Mouse (Mus musculus) embryonic facial prominence, embryonic 14.5 days (tissue): ENCODE data around the gene Got1. TPM values are rescaled to one million over a fixed set of nuclear protein-coding genes. Genes with fewer than 3 reads are reported as not detected.
A peak's percentile ranks its signal among the peaks of the same experiment; 100 is the strongest.

Experiments used
- ATAC-seq: fragments of 200-750 bp; cut with Nextera tagmentation; 2 replicates; pipeline ENCODE4 v1.8.0; 2017; ENCODE audit warnings: low read depth, moderate number of reproducible peaks, moderate TSS enrichment
- DNase-seq: peaks from one replicate; pipeline ENCODE4 v3.0.0-alpha.2; 2015; ENCODE audit warnings: low spot score
- H3K27ac ChIP-seq: fragments of 300-500 bp; sonication (generic); replicated peaks from 2 replicates; pipeline ENCODE4 v1.5.1; 2014; ENCODE audit warnings: low read depth, mild to moderate bottlenecking, low read length, moderate library complexity
- H3K27me3 ChIP-seq: fragments of 300-500 bp; sonication (generic); replicated peaks from 2 replicates; pipeline ENCODE4 v1.6.1; 2014; ENCODE audit warnings: low read length; ENCODE audit not compliant: control insufficient read depth, insufficient read depth
- H3K36me3 ChIP-seq: fragments of 300-500 bp; sonication (generic); 2 replicates; pipeline ENCODE4 v1.6.1; 2014; ENCODE audit warnings: low read length, mixed read lengths; ENCODE audit not compliant: control insufficient read depth, insufficient read depth
- H3K4me1 ChIP-seq: fragments of 300-500 bp; sonication (generic); 2 replicates; pipeline ENCODE4 v1.6.1; 2014; ENCODE audit warnings: antibody characterized with exemption, low read length; ENCODE audit not compliant: control insufficient read depth, insufficient read depth
- H3K4me2 ChIP-seq: fragments of 300-500 bp; sonication (generic); 2 replicates; pipeline ENCODE4 v1.6.1; 2014; ENCODE audit warnings: low read depth, mild to moderate bottlenecking, low read length, moderate library complexity, mixed read lengths
- H3K4me3 ChIP-seq: fragments of 300-500 bp; sonication (generic); 2 replicates; pipeline ENCODE4 v1.5.1; 2014; ENCODE audit warnings: low read depth, mild to moderate bottlenecking, low read length
- H3K9ac ChIP-seq: fragments of 300-500 bp; sonication (generic); 2 replicates; pipeline ENCODE4 v1.6.1; 2014; ENCODE audit warnings: low read depth, mild to moderate bottlenecking, low read length, moderate library complexity, mixed read lengths
- H3K9me3 ChIP-seq: fragments of 300-500 bp; sonication (generic); 2 replicates; pipeline ENCODE4 v1.6.1; 2016; ENCODE audit warnings: low read length; ENCODE audit not compliant: control insufficient read depth
- WGBS: fragments of 180-500 bp; shearing (Covaris S2); extraction: QIAGEN DNeasy Blood & Tissue Kit; methylation state at CpG from one replicate; pipeline ENCODE4 v1.1.7; 2014; 5-methylcytosine and 5-hydroxymethylcytosine counted together
- polyA plus RNA-seq: library from polyadenylated mRNA; unstranded; fragments of >200 nt; fragmentation: Nextera tagmentation; extraction: Ambion mirVana; gene quantifications from 2 replicates; pipeline ENCODE4 v1.2.1, GENCODE M21; 2014

Gene Got1
- polyA plus RNA-seq, 1 experiment from 2014 or later, result 33.1 TPM

- Histone ChIP-seq H3K4me3 (no peak overlapping the region), H3K27me3 (peaks cover 22% of the 10 kb centered on the region), H3K27ac (no peak overlapping the region), H3K36me3 (no peaks in the 10 kb centered on the region), H3K9me3 (no peaks in the 10 kb centered on the region), H3K4me2 (no peak overlapping the region), H3K9ac (no peak overlapping the region), H3K4me1 (peaks cover 8% of the 10 kb centered on the region)
- WGBS, result 74% methylated on average over 18 of the region's 18 CpGs
- ATAC-seq, result no peak
- no peak for DNase-seq
Measured at GRCm38 (mm10) chr19:43550706-43551492, 26.5 kb upstream of the Got1 start.

- DNase-seq (no peak), ATAC-seq (no peak)
- H3K4me2 ChIP-seq, result no peak overlapping the region
- 78% methylated on average over 5 of the region's 5 CpGs for WGBS
- H3K9ac ChIP-seq, result no peak overlapping the region
- no peaks in the 10 kb centered on the region for H3K9me3 ChIP-seq
- H3K36me3 ChIP-seq, result no peaks in the 10 kb centered on the region
- H3K27ac ChIP-seq, result no peak overlapping the region
- H3K4me1 ChIP-seq, result peaks cover 8% of the 10 kb centered on the region
- H3K27me3 ChIP-seq, result peaks cover 27% of the 10 kb centered on the region
- H3K4me3 ChIP-seq, result no peak overlapping the region
Measured at GRCm38 (mm10) chr19:43548060-43548459, 23.7 kb upstream of the Got1 start.

GRCm38 (mm10) chr19:43546337-43547117 lies 22.1 kb upstream of the Got1 start:
- no peak overlapping the region for H3K9ac ChIP-seq

DNA sequence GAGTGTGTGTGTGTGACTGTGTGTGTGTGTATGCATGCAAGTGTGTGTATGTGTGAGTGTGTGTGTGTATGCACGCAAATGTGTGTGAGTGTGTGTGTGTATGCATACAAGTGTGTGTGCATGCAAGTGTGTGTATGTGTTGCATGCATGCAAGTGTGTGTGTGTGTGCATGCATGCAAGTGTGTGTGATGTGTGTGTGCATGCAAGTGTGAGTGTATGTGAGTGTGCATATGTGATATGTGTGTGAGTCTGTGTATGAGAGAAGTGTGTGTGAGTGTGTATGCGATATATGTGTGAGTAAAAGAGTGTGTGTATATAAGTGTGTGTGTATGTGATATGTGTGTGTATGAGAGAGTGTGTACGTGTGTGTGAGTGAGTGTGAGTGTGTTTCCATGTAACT lies 11.0 kb upstream of the Got1 start:
- Histone ChIP-seq H3K4me2 (no peak overlapping the region), H3K9me3 (no peaks in the 10 kb centered on the region), H3K4me1 (no peaks in the 10 kb centered on the region), H3K9ac (no peak overlapping the region), H3K27ac (no peak overlapping the region), H3K4me3 (no peak overlapping the region), H3K27me3 (no peaks in the 10 kb centered on the region), H3K36me3 (no peaks in the 10 kb centered on the region)
- 91% methylated on average over 3 of the region's 3 CpGs for WGBS
- DNase-seq (no peak), ATAC-seq (no peak)

More at GRCm38 (mm10) chr19:43546337-43547117, 22.1 kb upstream of the Got1 start:
- WGBS, result 5% methylated on average over 17 of the region's 19 CpGs
- ATAC-seq (no peak; the same call in 1 of the 2 replicates), DNase-seq (peak; percentile 26)
- Histone ChIP-seq H3K36me3 (no peaks in the 10 kb centered on the region), H3K9me3 (no peaks in the 10 kb centered on the region), H3K27ac (no peak overlapping the region), H3K27me3 (peaks cover 36% of the 10 kb centered on the region), H3K4me3 (0 out of 2 replicates have a peak overlapping the region, but pooled peaks have one; percentile 3), H3K4me2 (peak overlapping the region; percentile 42), H3K4me1 (peaks cover 8% of the 10 kb centered on the region)

GRCm38 (mm10) chr19:43530921-43531320 lies 6.5 kb upstream of the Got1 start:
- no peak overlapping the region for H3K4me3 ChIP-seq
- no peaks in the 10 kb centered on the region for H3K9me3 ChIP-seq
- ATAC-seq, result no peak
- no peak overlapping the region for H3K4me2 ChIP-seq
- H3K4me1 ChIP-seq, result no peaks in the 10 kb centered on the region
- H3K9ac ChIP-seq, result no peak overlapping the region
- no peak for DNase-seq
- H3K27me3 ChIP-seq, result no peaks in the 10 kb centered on the region
- no peaks in the 10 kb centered on the region for H3K36me3 ChIP-seq
- WGBS, result 24% methylated on average over 12 of the region's 12 CpGs
- no peak overlapping the region for H3K27ac ChIP-seq

DNA sequence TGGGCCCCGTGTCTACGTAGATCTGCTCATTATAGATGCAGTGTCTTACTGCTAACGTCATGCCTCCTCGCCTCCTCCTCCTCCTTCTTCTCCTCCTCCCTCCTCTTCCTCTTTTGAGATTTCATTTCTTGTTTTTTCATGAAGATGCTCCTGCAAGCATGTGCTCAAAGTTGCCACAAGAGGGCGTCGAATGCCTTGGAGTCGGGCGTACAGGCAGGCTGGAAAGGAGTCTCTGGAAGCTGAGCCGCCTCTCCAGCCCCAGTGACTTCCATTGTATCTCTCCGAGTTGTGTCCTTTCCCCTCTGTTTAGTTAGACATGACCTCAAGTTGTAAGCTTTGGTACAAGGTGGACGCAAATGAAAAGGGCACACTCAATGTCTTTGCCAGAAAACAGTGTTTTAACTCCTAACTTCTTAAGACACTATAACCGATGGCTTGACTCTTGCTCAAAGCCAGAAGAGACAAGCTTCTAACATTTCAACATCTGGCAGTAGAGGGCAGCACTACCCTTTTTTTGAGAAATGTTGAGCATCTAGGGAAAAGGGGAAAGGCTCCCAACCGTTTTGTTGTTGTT lies 5.9 kb upstream of the Got1 start:
- DNase-seq (peak; percentile 94), ATAC-seq (peak; percentile 84)
- Histone ChIP-seq H3K4me3 (peak overlapping the region; percentile 28), H3K9ac (no peak overlapping the region), H3K27ac (no peak overlapping the region), H3K4me2 (peak overlapping the region; percentile 55), H3K9me3 (no peaks in the 10 kb centered on the region), H3K27me3 (no peaks in the 10 kb centered on the region), H3K36me3 (no peaks in the 10 kb centered on the region), H3K4me1 (no peaks in the 10 kb centered on the region)
- WGBS, result 2% methylated on average over 13 of the region's 13 CpGs

GRCm38 (mm10) chr19:43528056-43528587 lies 3.7 kb upstream of the Got1 start:
- DNase-seq, result no peak
- ATAC-seq, result no peak
- Histone ChIP-seq H3K4me3 (no peak overlapping the region), H3K9ac (no peak overlapping the region), H3K27ac (no peak overlapping the region), H3K36me3 (no peaks in the 10 kb centered on the region), H3K9me3 (no peaks in the 10 kb centered on the region), H3K4me2 (no peak overlapping the region), H3K27me3 (no peaks in the 10 kb centered on the region), H3K4me1 (peaks cover 11% of the 10 kb centered on the region)
- 76% methylated on average over 8 of the region's 8 CpGs for WGBS

GRCm38 (mm10) chr19:43527131-43527530 lies 2.7 kb upstream of the Got1 start:
- Histone ChIP-seq H3K9me3 (no peaks in the 10 kb centered on the region), H3K27ac (no peak overlapping the region), H3K4me2 (no peak overlapping the region), H3K9ac (no peak overlapping the region), H3K36me3 (no peaks in the 10 kb centered on the region), H3K27me3 (no peaks in the 10 kb centered on the region), H3K4me1 (peaks cover 11% of the 10 kb centered on the region), H3K4me3 (no peak overlapping the region)
- ATAC-seq (no peak), DNase-seq (peak; percentile 32)
- 9% methylated on average over 11 of the region's 11 CpGs for WGBS
